Mouse (Mus musculus): ENCODE data around the gene Pusl1.

Pusl1 gene

DNA sequence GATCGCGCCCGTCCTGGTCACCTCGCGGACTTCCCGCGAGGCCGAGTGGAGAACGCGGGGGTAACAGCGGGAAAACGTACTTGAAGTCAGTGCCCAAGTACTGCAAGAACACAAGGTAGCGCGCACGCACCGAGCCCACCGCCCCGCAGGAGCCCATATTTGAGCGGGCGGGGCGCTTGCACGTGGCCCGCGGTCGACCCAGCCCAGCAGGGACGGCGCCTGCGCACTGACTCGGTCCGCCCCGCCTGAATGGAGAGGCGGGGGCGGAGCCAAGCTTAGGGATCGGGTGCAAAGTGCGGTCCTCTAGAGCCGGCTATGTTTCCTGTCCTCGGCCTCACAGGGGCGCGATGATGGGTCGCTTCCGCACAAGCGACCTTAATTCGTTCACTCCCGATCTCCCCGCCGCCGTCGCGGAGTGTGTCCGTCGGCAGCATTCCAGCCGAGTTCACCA lies at the start of gene Pusl1, which contains the start of gene Acap3:
Gene Pusl1 (minus strand): TSS at position 231 of the 451 bp plus-strand sequence.
Gene Acap3 (plus strand): TSS at position 272 of the 451 bp plus-strand sequence.
- peak; percentile 96 for DNase-seq (ENCODE audit: low read depth, low spot score)

DNA sequence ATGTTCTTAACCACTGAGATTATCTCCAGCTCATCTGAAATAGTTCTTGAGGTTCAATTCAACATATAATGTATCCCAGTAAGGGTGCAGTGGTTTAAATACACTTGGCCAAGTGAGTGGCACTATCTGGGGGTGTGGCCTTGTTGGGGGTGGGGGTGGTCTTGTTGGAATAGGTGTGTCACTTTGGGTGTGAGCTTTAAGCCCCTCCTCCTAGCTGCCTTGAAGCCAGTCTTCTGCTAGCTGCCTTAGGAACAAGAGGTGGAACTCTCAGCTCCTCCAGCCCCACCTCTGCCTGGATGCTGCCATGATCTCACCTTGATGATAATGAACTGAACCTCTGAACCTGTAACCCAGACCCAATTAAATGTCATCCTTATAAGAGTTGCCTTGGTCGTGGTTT lies 40.5 kb upstream of the Pusl1 start:
- peak; percentile 79 for DNase-seq (ENCODE audit: low read depth, low spot score)

DNA sequence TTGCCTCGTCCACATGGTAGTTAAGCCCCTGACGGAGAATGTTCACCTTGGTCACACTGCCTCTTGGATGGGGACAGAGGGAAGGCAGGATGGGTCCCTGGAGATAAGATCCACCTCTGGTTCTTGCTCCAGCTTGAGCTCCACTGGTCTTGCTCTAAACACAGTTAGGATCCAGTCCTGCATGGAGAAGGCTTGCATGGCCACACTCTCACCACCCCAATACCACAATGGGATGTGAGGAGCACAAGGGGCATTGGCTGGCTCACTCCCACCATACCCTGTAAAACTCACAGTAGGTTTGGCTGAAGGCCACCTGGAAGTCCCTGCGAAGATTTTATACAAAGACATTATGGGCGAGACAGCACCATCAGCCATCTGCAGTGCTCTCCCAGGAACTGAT lies 17.2 kb upstream of the Pusl1 start:
- no peak for DNase-seq (ENCODE audit: low read depth, low spot score)

DNA sequence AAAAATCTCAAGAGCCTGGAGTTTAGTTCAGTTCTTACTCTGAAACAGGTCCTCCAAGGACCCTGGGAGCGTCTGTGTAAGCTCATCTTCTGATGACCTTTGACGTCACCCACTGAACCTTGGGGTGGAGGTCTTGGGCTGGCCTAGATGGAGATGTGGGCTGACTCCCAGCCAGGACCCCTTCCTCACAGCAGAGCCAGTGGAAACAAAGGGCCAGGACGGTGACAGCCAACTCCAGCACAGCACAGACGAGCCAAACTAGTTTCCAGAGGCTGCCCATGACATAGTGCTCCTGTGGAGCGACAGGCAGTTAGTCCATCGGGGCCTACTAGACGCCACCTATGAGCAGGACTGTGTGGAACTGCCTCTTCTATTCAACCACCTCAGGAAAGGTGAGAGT lies 16.7 kb upstream of the Pusl1 start:
- no peak for DNase-seq (ENCODE audit: low read depth, low spot score)

DNA sequence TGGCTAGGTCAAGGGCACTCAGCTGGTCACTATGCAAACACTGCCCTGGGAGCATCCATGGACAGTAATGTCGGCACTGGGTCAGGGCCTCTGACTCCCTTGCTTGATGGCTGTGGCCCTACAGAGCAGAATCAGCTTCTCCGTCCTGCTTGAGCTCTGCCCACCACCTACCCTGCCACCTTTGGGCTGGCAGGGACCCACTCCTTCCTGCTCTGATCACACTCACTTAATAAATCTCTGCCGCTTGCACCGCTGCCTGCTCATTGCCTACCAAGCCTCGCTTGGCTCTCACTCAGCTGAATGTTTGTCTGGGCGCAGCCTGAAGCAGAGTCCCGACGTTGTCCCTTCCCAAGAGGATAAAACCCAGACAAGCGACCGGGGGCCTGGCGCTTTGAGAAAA lies 15.4 kb upstream of the Pusl1 start:
- no peak for DNase-seq (ENCODE audit: low read depth, low spot score)

DNA sequence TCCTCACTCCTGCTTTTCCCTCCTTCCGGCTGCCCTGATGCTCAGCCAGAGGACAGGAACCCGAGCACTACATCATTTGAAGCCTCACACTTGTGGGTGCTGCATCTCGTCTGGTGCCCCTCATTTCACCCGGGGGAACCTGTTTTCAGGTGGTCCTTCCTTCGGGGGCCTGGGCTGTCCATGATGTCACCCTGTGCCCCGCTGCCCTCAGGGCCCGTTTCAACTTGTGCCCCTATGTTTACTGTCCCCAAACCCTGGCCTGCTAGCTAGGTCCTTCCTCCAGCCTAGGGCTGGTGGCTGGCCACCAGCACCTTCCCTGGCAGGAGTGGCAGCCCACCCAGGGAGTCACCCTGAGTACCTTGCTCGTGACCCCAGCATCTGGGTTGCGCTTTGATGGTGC lies 14.5 kb upstream of the Pusl1 start:
- DNase-seq (ENCODE audit: low read depth, low spot score), result no peak

DNA sequence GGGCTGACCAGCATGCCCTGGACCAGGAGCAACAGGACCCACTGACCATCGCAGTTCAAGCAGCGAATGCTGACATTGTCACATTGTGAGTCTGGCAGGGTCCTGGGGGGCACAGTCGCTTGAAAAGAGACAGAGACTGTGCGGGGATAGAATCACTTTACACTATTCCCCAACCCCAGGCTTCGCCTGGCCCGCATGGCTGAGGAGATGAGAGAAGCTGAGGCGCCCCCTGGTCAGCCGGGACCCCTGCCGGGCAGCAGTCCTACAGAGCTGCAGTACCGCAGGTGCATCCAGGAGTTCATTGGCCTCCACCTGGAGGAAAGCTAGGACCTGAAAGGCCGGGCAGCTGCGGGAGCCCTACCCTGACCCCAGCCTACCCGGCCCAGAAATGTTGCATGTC lies 14.1 kb upstream of the Pusl1 start:
- DNase-seq (ENCODE audit: low read depth, low spot score), result no peak

DNA sequence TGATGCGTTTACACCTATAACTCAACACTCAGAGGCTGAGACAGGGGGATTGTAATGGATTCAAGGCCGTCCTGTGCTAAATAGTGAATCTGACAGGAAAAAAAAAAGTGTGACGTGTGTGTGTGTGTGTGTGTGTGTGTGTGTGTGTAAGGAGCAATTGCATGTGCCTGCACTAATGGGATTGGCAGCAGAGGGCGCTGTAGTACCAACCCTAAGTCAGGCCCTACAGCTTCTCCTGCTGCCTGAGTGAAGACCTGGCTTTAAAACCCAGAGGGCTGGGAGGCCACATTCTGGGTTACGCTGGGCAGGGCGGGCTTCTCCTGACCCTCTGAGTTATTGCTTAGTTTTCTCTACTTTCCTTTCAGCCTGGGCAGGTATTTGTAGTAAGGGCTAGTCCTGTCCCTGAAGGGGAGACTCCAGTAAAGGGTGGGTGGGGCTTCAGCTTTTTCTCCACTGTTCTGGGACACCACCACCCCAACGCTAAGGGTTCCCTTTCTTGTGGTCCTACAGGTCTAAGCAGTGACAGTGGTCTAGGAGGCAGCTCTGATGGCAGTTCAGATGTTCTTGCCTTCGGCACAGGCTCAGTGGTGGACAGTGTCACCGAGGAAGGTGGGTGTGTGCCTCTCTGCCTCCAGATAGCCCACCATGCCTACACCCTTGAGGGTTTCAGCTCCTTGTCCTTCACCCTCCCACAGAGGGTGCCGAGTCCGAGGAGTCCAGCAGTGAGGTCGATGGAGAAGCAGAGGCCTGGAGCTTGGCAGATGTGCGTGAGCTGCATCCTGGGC lies 12.9 kb upstream of the Pusl1 start:
- peak; percentile 82 for DNase-seq (ENCODE audit: low read depth, low spot score)

DNA sequence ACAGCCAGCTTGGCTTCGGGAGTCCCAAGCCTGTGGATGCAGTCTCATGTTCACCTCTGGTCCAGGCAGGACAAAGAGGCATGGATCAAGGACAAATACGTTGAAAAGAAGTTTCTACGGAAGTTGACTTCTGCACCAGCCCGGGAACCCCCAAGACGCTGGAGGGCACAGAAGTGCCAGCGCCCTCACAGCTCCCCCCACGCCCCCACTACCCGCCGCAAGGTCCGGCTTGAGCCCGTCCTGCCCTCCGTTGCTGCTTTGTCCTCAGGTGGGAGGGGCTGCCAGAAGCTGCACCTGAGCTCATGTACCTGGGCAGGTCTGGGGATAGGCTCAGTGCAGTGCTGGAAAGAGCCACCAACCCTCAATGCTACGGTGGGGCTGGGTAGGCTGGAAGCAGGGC lies 11.7 kb upstream of the Pusl1 start:
- no peak for DNase-seq (ENCODE audit: low read depth, low spot score)

DNA sequence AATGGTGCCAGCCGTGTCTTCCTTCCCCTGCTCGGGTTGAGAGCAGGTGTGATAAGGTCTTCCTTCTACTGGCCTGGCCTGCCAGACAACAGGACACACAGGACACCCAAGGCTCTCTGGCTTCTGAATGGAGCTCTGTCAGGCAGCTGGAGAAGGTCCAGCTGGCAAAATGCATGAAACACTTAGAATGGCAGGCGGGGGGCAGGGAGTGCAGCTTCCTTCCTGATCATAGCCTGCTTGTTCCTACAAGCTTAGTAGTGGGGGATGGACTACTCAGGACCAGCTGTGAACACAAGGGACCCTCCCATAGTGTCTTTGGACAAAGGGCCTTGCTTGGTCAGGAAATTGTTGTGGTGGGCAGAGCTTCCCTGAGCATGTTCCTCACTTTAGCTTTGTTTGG lies 9.6 kb upstream of the Pusl1 start:
- DNase-seq (ENCODE audit: low read depth, low spot score), result no peak

DNA sequence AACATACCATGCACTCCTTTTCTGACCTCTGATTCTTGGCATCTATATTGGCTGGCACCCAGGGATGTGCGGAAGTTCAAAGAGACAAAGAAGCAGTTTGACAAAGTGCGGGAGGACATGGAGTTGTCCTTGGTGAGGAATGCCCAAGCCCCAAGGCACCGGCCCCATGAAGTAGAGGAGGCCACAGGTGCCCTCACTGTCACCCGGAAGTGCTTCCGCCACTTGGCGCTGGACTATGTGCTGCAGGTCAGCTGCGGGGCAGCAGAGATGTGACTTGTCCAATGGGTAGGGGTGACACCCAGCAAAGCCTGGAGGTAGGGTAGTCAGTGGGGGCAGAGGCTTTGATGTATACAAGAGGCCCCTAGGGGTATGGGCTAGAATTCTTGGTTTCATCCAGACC lies 7.8 kb upstream of the Pusl1 start:
- no peak for DNase-seq (ENCODE audit: low read depth, low spot score)

DNA sequence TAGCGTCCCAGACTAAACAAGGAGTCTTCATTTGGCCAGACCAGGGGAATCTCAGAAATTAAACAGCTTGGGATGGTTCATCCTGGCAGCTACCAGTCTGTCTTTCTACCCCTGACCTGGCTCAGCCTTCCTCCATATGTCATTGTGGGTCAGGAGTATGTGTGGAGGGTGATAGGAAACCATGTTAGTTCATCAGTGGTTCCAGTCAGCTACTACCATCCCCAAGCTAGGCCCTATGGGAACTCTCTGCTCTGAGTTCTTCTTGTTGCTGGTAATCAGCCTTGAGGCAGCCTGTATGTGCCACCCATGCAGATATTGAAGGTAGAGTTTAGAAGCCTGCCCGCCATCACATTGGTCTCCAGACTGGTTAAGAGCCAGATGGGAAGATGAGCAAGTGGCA lies 6.7 kb upstream of the Pusl1 start:
- no peak for DNase-seq (ENCODE audit: low read depth, low spot score)

DNA sequence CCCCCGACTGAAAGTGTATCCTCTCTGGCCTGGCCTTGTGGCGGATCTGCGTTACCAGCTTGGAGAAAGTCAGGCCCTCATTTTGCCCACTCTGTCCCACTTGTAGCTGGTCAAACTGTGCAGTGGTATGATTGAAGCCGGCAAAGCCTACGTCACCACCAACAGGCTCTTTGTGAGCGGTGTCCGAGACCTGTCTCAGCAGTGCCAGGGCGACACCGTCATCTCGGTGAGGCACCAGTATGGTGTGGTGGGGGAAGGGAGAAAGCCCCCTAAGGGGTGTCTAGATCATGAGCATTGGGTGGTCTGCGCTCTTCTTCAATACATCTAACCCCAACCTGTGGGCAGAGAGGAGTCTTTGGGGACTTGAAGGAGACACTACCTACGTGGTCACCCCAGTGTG lies 4.9 kb upstream of the Pusl1 start:
- no peak for DNase-seq (ENCODE audit: low read depth, low spot score)

DNA sequence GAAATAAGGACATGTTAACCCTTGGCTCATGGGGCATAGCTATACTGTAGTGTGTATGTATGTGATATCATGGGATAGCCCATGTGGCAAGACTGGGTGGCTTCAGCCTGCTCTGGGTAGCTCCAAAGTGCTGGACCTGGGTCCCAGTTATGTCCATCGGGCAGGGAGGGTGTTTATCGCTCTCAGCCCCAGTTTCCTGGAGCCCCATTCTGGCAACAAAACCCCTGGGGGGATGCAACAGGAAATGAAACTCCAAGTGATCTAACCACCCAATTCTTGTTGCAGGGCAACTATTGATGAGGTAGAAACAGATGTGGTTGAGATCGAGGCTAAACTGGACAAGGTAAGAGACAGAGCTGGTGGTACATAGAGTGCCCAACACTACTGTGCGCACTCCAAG lies 4.2 kb upstream of the Pusl1 start:
- no peak for DNase-seq (ENCODE audit: low read depth, low spot score)

DNA sequence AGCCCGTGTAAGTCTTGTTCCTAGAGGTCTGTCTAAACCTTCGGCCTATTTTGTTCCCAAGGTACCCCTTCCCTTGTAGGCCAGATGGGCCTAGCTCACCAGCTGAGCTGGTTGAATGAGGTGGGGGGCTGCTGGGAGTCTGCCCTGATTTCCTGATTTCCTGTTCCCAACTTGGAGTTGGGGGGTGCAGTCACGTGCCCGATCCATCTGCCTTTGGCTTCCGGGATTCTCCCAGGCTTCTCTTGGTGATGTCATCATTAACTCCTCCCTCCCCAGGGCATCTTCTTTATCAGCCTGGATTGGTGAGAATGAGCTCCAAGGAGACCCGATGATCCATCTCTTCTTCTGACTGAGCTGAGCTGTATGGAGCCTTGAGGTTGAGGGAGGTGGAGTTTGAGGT lies 3.6 kb upstream of the Pusl1 start:
- DNase-seq (ENCODE audit: low read depth, low spot score), result peak; percentile 61

DNA sequence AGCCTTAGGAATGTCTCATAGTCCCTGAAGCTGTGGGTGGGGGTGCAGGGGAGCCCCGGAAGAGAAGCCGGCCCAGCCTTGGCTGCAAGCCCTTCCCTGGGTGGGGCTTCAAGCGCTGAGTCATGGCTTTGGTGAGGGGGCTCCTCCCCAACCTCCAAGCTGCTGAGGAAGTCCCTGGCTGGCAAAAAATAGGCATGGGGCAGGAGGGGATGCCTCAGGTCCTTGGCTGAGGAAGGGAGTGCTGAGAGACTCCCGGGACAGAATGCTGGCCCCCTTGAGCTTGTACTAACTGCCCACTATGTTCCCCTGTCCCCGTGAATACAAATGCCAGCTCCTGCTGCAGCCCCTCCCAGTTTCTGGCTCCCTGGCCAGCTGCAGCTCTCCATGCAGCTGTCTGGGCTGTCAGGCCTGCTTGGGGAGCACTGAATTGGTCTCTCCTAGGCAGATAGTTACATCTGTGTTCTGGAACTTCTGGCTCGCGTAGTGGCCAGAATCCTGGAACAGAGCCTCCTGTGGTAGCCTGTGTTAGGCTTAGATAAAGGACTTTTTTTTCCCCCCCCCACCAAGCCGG lies 2.8 kb upstream of the Pusl1 start:
- peak; percentile 38 for DNase-seq (ENCODE audit: low read depth, low spot score)

DNA sequence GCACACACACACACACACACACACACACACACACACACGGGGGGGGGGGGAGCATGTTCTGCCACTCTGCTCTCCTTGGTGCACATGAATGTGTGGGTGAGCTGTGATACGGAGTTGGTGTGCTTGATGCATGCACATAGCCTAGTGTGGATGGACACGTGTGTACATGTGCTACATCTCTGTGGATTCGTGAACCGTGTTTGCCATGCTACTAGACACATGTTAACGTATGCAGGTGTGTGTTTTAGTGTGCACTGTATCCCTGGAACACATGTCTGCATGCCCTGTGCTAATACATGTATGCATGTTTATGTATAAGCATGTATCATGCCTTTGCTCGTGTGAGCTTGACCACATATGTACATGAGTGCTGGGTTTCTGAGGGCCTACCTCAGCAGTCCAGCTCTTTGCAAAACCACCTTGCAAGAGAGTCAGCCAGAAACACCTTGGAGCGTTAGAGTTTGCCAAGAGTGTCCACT lies 1.7 kb upstream of the Pusl1 start:
- DNase-seq (ENCODE audit: low read depth, low spot score), result no peak

DNA sequence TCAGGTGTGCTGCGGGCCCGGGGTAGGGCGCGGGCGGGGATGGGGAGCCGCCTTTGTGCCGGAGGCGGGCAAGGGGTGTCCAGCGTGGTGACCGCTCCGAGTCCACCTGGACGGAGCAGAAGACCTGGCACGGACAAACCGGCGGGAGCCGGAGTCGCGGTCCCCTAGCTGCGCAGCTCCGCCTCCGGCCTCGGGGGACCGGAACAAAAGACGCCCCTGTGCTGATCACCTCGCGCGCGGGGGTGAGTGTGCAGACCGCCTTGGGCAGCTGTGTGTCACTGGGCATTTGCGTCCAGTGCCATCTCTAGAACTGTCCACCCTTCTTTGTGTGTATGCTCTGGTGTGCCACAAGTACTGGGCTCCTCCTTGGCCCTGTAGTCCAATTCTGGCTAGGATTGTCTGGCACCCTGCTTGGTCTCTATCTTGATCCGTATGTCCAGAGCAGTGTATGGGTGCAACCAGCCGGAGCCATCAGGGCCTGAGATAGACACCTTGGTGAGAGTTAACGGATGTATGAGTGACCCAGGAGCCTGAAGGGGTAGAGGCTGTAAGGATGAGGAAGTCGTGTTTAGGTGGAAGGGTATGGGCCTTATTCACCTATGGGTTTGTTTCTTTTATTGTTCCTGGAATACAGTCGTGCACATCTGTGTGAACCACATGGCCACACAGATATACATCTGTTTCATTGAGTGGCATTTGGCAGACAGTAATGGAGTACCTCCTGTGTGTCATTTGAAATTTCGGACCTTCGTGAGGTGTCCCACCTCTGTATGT lies 1.0 kb upstream of the Pusl1 start:
- no peak for DNase-seq (ENCODE audit: low read depth, low spot score)

DNA sequence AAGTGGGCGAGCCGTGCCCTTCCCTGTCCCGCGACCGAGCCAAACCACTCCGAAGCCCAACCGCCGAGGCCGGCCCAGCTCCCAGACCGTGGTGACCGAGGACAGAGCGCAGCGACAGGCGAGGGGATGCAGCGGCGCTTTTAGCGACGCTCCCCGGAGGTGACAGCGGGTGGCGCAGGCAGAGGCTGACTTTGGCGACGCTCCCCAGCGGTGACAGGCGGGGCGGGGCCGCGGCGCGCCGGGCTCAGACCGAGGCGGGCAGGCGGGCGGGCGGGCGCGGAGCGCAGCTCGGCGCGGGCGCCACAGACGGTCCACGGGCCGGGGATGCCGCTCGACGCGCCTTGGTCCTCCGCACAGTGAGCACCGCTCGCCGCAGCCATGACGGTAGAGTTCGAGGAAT lies 436 bp upstream of the Pusl1 start:
- DNase-seq (ENCODE audit: low read depth, low spot score), result peak; percentile 74

DNA sequence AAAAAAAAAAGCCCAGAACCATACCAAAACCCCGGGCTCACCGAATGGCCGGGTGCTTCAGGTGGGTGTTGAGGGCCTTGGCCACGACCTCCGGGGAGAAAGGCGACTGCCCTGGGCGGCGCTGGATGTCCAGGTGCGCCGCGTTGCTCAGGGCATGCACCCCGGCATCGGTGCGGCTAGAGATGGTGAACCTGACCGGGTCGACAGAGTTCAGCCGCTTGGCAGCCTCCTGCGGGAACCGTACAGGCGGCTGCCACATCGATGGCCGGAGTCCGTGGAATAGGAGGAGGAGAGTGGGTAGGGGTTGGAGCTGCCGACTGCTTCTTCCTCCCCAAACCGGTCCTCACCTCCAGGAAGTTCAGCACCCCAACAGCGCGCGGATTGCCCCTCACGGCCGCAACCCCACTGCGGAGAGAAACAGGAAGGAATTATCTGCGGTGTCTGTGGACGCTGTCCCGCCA lies 540 bp downstream of the Pusl1 start:
- no peak for DNase-seq (ENCODE audit: low read depth, low spot score)

DNA sequence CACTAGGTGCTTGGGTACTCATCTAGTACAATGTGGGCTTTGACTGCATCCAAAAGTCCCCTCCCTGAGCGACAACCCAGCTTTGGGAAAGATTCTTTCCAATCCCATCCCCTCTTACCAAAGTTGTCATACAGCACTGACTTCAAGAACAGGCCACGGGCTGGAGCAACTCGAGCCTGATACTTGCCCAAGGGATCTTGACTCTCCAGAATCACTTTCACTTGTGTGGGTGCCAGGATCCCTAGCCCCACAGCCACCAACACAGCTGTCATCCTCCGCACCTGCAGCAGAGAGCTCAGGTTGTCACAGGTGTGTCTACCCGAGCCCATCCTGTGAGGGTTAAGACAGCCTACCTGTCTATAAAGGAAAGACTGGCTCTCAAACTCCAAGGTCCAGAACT lies 2.3 kb downstream of the Pusl1 start:
- no peak for DNase-seq (ENCODE audit: low read depth, low spot score)

DNA sequence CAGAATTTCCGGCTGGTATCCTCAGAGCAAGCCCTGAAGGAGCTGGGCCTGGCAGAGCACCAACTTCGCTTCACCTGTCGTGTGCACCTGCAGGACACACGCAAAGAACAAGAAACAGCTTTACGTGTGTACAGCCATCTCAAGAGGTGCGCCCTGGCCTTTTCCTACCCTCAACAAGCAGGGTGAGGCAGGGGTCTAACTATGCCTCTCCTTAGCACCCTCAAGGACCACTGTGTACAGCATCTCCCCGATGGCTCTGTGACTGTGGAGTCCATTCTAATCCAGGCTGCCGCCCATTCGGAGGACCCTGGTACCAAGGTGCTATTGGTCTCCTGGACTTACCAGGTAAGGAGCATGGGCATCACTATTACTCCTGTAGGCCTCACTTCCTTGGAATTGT lies 3.4 kb downstream of the Pusl1 start:
- DNase-seq (ENCODE audit: low read depth, low spot score), result no peak
